Mouse (Mus musculus) neural tube, embryonic 13.5 days (tissue): ENCODE data around the gene Smarca2. TPM values are rescaled to one million over a fixed set of nuclear protein-coding genes. Genes with fewer than 3 reads are reported as not detected.

ENCODE experiments used
- ATAC-seq: fragments of 200-750 bp; cut with Nextera tagmentation; 2 replicates; pipeline ENCODE4 v1.8.0; 2017; ENCODE audit warnings: low read depth, mild to moderate bottlenecking, moderate TSS enrichment, moderate library complexity
- H3K27ac ChIP-seq: fragments of 300-500 bp; sonication (generic); replicated peaks from 2 replicates; pipeline ENCODE4 v1.5.1; 2015; ENCODE audit warnings: moderate library complexity, mild to moderate bottlenecking, inconsistent platforms
- H3K27me3 ChIP-seq: fragments of 300-500 bp; sonication (generic); 2 replicates; pipeline ENCODE4 v1.6.1; 2015; ENCODE audit warnings: mild to moderate bottlenecking, inconsistent platforms
- H3K36me3 ChIP-seq: fragments of 300-500 bp; sonication (generic); 2 replicates; pipeline ENCODE4 v1.6.1; 2015; ENCODE audit warnings: mild to moderate bottlenecking, inconsistent platforms
- H3K4me1 ChIP-seq: fragments of 300-500 bp; sonication (generic); replicated peaks from 2 replicates; pipeline ENCODE4 v1.6.1; 2015; ENCODE audit warnings: inconsistent platforms
- H3K4me2 ChIP-seq: fragments of 300-500 bp; sonication (generic); 2 replicates; pipeline ENCODE4 v1.6.1; 2015; ENCODE audit warnings: inconsistent platforms, mild to moderate bottlenecking, moderate library complexity
- H3K4me3 ChIP-seq: fragments of 300-500 bp; sonication (generic); 2 replicates; pipeline ENCODE4 v1.5.1; 2015; ENCODE audit warnings: mild to moderate bottlenecking, inconsistent platforms
- H3K9ac ChIP-seq: fragments of 300-500 bp; sonication (generic); 2 replicates; pipeline ENCODE4 v1.6.1; 2015; ENCODE audit warnings: moderate library complexity, mild to moderate bottlenecking, inconsistent platforms
- H3K9me3 ChIP-seq: fragments of 300-500 bp; sonication (generic); 2 replicates; pipeline ENCODE4 v1.6.1; 2016; ENCODE audit warnings: inconsistent platforms
- WGBS: fragments of 180-500 bp; shearing (Covaris S2); methylation state at CpG from one replicate; pipeline ENCODE4 v1.1.7; 2015; 5-methylcytosine and 5-hydroxymethylcytosine counted together
- polyA plus RNA-seq: library from polyadenylated mRNA; unstranded; fragments of >200 nt; fragmentation: Nextera tagmentation; extraction: Ambion mirVana; gene quantifications from 2 replicates; pipeline ENCODE4 v1.2.1, GENCODE M21; 2015

Smarca2 gene
- polyA plus RNA-seq, 1 experiment from 2014 or later = 72.1 TPM

DNA sequence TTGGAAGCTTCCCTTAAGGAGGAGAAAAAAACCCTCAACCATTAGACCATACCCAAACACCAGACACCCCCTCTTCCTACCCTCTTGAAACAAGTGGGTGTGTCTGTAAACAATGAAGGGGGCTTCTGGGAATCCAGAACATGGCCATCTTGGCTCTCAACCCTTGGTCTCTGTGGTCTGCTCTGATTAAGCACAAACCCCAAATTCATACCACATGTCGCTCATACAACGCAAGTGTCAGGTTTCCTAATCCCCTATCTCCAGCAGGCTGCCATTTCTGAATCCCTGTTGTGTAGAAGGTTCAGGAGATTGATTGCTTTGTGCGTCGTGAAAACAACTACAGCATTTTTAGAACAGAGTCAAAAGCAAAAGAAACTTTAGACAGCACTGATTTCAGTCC, 213.1 kb downstream of the Smarca2 start:
- H3K4me2 ChIP-seq = no peak overlapping the region
- no peak overlapping the region for H3K4me3 ChIP-seq
- no peak overlapping the region for H3K9ac ChIP-seq
- H3K36me3 ChIP-seq = no peaks in the 10 kb centered on the region
- WGBS = 82% methylated on average over 4 of the region's 4 CpGs
- H3K27ac ChIP-seq = no peak overlapping the region
- peaks cover 7% of the 10 kb centered on the region; the same call in 1 of the 2 replicates for H3K9me3 ChIP-seq
- ATAC-seq = no peak
- 0 out of 2 replicates have a peak, but pooled peaks cover 4% of the 10 kb centered on the region for H3K4me1 ChIP-seq
- H3K27me3 ChIP-seq = no peaks in the 10 kb centered on the region
